Mouse (Mus musculus) left cerebral cortex, postnatal 14 days (tissue): ENCODE results near the gene Smc3. TPM values are rescaled to one million over a fixed set of nuclear protein-coding genes. Genes with fewer than 3 reads are reported as not detected.
"Not testable (repeated sequence)": the region's sequence is repeated elsewhere in the genome, so short reads cannot be mapped to it uniquely, and the experiment has no call there.

Experiments
- DNase-seq, 2 experiments: peaks; one replicate each; pipeline ENCODE4 v3.0.0; 2021 to 2022; ENCODE audit warnings: low spot score in 2 of 2, mixed read lengths in 1 of 2
- intact Hi-C: fragments of 180-260 bp; cut with DNase I; formaldehyde crosslinking; loops from one replicate; pipeline ENCODE4 v1.15.1; 2025
- total RNA-seq, 2 experiments: library from RNA; stranded (reverse); gene quantifications; 2 replicates each; pipeline ENCODE4 v1.2.3; 2021

Gene Smc3
- total RNA-seq, 2 experiments from 2014 or later = 31.6 to 33.7 TPM

- peak; percentile 84 to 87 for DNase-seq
- intact Hi-C loops = loop anchor here (2.0 to 5.0 kb wide), 3 partner anchors 56 to 278 kb away; no protein-coding TSS in a partner anchor
Observed at GRCm38 (mm10) chr19:53648802-53649236, 48.6 kb downstream of the Smc3 start.

GRCm38 (mm10) chr19:53649361-53649760 is 49.2 kb downstream of the Smc3 start:
- intact Hi-C loops = loop anchor here (2.0 to 5.0 kb wide), 3 partner anchors 55 to 278 kb away; no protein-coding TSS in a partner anchor
- peak in 1 of 2 experiments; percentile 54 for DNase-seq

- intact Hi-C loops = loop anchor here (2.0 to 5.0 kb wide), 3 partner anchors 55 to 277 kb away; no protein-coding TSS in a partner anchor
- DNase-seq = no peak
Observed at GRCm38 (mm10) chr19:53649802-53650201, 49.6 kb downstream of the Smc3 start.

GRCm38 (mm10) chr19:53650921-53651320 is 50.7 kb downstream of the Smc3 start:
- intact Hi-C loops = no loop called here

GRCm38 (mm10) chr19:53652267-53652666 is 52.1 kb downstream of the Smc3 start:
- DNase-seq = no peak
- intact Hi-C loops = no loop called here

More at GRCm38 (mm10) chr19:53650921-53651320, 50.7 kb downstream of the Smc3 start:
- DNase-seq = no peak

- DNase-seq = no peak
- intact Hi-C loops = no loop called here
Observed at GRCm38 (mm10) chr19:53653624-53654467, 53.6 kb downstream of the Smc3 start.

- intact Hi-C loops, DNase-seq: not testable (repeated sequence)
Observed at GRCm38 (mm10) chr19:53656443-53656842, 56.2 kb downstream of the Smc3 start.

GRCm38 (mm10) chr19:53657437-53657836 is 57.2 kb downstream of the Smc3 start:
- no peak for DNase-seq
- intact Hi-C loops = no loop called here

- intact Hi-C loops = no loop called here
- no peak for DNase-seq
Observed at GRCm38 (mm10) chr19:53660722-53661420, 60.7 kb downstream of the Smc3 start.

- intact Hi-C loops = no loop called here
- no peak for DNase-seq
Observed at GRCm38 (mm10) chr19:53661938-53662722, 61.9 kb downstream of the Smc3 start.

- no peak for DNase-seq
- intact Hi-C loops = no loop called here
Observed at GRCm38 (mm10) chr19:53664831-53665230, 64.6 kb downstream of the Smc3 start.

- no peak for DNase-seq
- intact Hi-C loops = no loop called here
Observed at GRCm38 (mm10) chr19:53665391-53665790, 65.2 kb downstream of the Smc3 start.

GRCm38 (mm10) chr19:53666708-53667107 is 66.5 kb downstream of the Smc3 start:
- intact Hi-C loops = no loop called here
- DNase-seq = no peak

GRCm38 (mm10) chr19:53668821-53669220 is 68.6 kb downstream of the Smc3 start:
- no peak for DNase-seq
- intact Hi-C loops = no loop called here

GRCm38 (mm10) chr19:53670625-53671141 is 70.5 kb downstream of the Smc3 start:
- DNase-seq = no peak
- intact Hi-C loops = no loop called here

GRCm38 (mm10) chr19:53671432-53671831 is 71.2 kb downstream of the Smc3 start:
- intact Hi-C loops = no loop called here
- DNase-seq = no peak

GRCm38 (mm10) chr19:53674131-53674925 is 74.1 kb downstream of the Smc3 start:
- DNase-seq = no peak
- intact Hi-C loops = no loop called here

- intact Hi-C loops = no loop called here
- DNase-seq = no peak
Observed at GRCm38 (mm10) chr19:53676228-53676627, 76.0 kb downstream of the Smc3 start.
